Mouse (Mus musculus): ENCODE measurements around the gene Vps35l. TPM values are rescaled to one million over a fixed set of nuclear protein-coding genes. Genes with fewer than 3 reads are reported as not detected.
A peak's percentile ranks its signal among the peaks of the same experiment; 100 is the strongest.

The Vps35l gene
- 66.7 and 67.5 TPM in 2 replicates for polyA plus RNA-seq (2015; fragmentation: Nextera tagmentation; extraction: Ambion mirVana)

DNA sequence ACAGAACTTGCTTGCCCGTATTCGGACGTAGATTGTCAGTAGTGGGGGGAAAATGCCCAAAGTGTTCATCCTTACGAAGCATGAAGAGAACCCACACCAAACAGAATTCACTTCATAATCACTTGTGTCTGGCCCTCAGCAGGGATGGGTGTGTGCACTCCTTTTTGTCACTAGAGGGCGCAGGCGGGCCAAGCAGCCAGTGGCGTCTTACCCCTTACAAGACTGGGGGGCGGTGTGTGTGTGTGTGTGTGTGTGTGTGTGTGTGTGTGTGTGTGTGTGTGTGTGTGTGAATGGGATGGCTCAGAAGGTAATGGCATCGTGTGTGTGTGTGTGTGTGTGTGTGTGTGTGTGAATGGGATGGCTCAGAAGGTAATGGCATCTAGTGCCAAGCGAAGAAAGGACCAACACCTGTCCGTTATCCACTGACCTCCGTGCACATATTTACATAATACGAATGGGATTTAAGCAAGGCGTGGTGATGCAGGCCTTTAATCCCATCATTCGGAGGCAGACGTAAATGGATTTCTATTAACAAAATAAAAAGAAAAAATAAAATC lies at the start of gene Vps35l:
Vps35l (plus strand) TSS at position 252 of the 557 bp plus-strand sequence.
- Histone ChIP-seq H3K27me3 (0 out of 2 replicates have a peak, but pooled peaks cover 3% of the 10 kb centered on the region), H3K4me2 (replicated peaks) (peak within 1 kb of the TSS; percentile 84), H3K4me1 (peaks cover 9% of the 10 kb centered on the region), H3K9ac (peak within 1 kb of the TSS; percentile 71), H3K36me3 (peaks cover 20% of the 10 kb centered on the region), H3K9me3 (no peaks in the 10 kb centered on the region), H3K4me3 (peak within 1 kb of the TSS; percentile 74), H3K27ac (peak within 1 kb of the TSS; percentile 29; the same call in 1 of the 2 replicates)
- ATAC-seq (ENCODE audit: low FRiP score, low read depth): peak; percentile 84
- 1% methylated on average over 15 of the region's 16 CpGs for WGBS

DNA sequence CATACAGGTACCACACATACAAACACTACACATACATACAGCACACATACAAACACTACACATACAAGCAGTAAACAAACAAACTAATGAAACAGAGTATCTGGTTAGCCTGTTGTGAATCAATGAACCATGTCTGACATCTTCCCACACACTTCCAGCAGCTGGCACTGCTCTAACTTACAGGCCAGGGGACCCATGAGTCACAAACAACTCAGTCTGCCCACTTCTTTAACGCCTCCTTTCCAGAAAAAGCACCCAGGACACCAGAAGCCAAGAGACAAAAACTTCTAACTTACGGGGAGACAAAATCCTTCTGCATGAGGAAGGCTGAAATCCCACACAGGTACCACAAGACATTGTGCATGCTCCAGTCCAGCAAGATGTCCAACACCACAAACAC lies 48.7 kb upstream of the Vps35l start:
- ATAC-seq (ENCODE audit: low FRiP score, low read depth): no peak
- no peak overlapping the region for H3K9ac ChIP-seq
- H3K4me2 ChIP-seq (replicated peaks): no peak overlapping the region
- 95% methylated on average over 2 of the region's 2 CpGs for WGBS
- H3K4me3 ChIP-seq: no peak overlapping the region
- H3K27me3 ChIP-seq: no peaks in the 10 kb centered on the region
- no peaks in the 10 kb centered on the region for H3K9me3 ChIP-seq
- peaks cover 79% of the 10 kb centered on the region for H3K36me3 ChIP-seq
- H3K4me1 ChIP-seq: no peaks in the 10 kb centered on the region
- H3K27ac ChIP-seq: no peak overlapping the region

DNA sequence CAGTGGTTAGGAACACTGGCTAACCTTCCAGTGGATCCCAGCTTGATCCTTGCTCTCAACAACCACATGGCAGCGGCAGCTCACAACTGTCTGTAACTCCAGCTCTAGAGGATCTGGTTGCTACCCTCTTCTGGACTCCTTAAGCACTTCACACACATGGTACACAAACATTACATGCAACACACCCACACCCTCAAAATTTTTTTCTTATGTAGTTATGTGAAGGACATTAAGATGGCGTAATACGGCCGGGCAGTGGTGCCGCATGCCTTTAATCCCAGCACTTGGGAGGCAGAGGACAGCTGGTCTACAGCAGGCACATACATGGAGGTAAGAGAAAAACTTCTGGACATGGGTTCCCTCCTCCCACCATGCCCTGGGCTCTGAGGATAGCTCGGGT lies 43.9 kb upstream of the Vps35l start:
- Histone ChIP-seq H3K36me3 (peaks cover 68% of the 10 kb centered on the region), H3K4me2 (replicated peaks) (no peak overlapping the region), H3K4me3 (no peak overlapping the region), H3K9ac (no peak overlapping the region), H3K9me3 (no peaks in the 10 kb centered on the region), H3K27me3 (no peaks in the 10 kb centered on the region), H3K4me1 (no peaks in the 10 kb centered on the region), H3K27ac (no peak overlapping the region)
- WGBS: 93% methylated on average over 6 of the region's 6 CpGs
- no peak for ATAC-seq (ENCODE audit: low FRiP score, low read depth)

DNA sequence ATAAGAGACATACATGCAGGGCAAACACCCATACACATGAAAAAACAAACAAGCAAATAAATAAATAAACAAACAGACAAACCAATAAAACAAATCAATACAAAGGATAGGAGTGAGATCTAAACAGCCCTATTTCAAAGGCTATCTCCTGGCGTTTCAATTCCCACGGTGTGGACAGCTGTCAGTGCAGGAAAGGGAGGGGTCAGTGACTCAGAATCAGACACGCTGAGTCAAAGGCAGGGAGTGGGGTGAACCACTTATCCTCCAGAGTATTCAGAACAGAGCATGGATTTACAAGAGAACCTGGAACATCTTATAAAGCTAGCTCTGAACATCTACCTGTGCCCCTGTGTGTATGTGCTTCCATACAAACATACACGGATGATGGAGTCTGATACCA lies 42.9 kb upstream of the Vps35l start:
- WGBS: 84% methylated on average over 4 of the region's 4 CpGs
- Histone ChIP-seq H3K36me3 (peaks cover 59% of the 10 kb centered on the region), H3K4me2 (replicated peaks) (no peak overlapping the region), H3K27ac (no peak overlapping the region), H3K4me3 (no peak overlapping the region), H3K4me1 (no peaks in the 10 kb centered on the region), H3K27me3 (no peaks in the 10 kb centered on the region), H3K9ac (no peak overlapping the region), H3K9me3 (no peaks in the 10 kb centered on the region)
- no peak for ATAC-seq (ENCODE audit: low FRiP score, low read depth)

DNA sequence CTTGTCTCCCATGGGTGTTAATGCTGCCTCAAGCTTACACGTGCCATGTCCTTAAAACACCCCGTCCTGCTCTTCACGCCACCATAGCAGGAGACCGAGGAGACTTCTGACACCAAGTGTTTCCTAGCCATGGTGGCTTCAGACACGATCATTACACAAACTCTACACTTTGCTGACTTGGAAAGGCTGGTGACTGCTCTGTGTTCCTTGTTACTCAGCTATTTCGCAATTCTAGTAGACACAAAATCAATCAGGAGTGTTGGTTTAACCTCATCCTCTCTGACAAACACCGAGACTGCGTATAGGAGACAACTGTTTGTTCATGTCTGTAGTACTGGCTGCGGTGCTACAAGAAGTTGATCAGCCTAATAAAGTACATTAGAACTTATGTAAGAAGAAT lies 41.1 kb upstream of the Vps35l start:
- 94% methylated on average over 9 of the region's 9 CpGs for WGBS
- no peak for ATAC-seq (ENCODE audit: low FRiP score, low read depth)
- H3K4me2 ChIP-seq (replicated peaks): no peak overlapping the region
- no peaks in the 10 kb centered on the region for H3K27me3 ChIP-seq
- peaks cover 48% of the 10 kb centered on the region for H3K36me3 ChIP-seq
- H3K4me3 ChIP-seq: no peak overlapping the region
- H3K4me1 ChIP-seq: peaks cover 8% of the 10 kb centered on the region
- H3K9ac ChIP-seq: no peak overlapping the region
- H3K9me3 ChIP-seq: no peaks in the 10 kb centered on the region
- H3K27ac ChIP-seq: no peak overlapping the region

DNA sequence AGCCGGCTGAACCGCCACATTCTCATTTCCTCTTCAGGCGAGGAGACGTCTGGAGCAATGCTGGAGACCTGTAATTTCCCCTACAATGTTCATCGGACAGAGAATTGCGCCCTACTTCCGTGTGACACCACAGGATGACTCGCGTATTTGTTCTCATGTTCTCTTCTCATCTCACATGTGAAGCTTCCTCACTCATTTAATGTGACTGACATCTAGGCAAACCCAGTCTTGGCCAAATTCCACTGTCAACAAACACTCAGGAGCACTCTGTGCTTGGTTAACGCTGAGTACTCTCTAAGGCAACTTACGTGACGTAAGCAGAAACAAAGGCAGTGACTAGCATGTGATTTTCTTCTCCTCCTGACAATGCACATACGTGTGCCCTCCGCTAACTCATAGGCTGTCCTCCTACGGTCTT lies 36.9 kb upstream of the Vps35l start:
- Histone ChIP-seq H3K4me3 (no peak overlapping the region), H3K9ac (no peak overlapping the region), H3K4me1 (peaks cover 24% of the 10 kb centered on the region), H3K4me2 (replicated peaks) (no peak overlapping the region), H3K27me3 (no peaks in the 10 kb centered on the region), H3K36me3 (peaks cover 12% of the 10 kb centered on the region), H3K9me3 (no peaks in the 10 kb centered on the region), H3K27ac (no peak overlapping the region)
- WGBS: 91% methylated on average over 15 of the region's 15 CpGs
- no peak for ATAC-seq (ENCODE audit: low FRiP score, low read depth)

DNA sequence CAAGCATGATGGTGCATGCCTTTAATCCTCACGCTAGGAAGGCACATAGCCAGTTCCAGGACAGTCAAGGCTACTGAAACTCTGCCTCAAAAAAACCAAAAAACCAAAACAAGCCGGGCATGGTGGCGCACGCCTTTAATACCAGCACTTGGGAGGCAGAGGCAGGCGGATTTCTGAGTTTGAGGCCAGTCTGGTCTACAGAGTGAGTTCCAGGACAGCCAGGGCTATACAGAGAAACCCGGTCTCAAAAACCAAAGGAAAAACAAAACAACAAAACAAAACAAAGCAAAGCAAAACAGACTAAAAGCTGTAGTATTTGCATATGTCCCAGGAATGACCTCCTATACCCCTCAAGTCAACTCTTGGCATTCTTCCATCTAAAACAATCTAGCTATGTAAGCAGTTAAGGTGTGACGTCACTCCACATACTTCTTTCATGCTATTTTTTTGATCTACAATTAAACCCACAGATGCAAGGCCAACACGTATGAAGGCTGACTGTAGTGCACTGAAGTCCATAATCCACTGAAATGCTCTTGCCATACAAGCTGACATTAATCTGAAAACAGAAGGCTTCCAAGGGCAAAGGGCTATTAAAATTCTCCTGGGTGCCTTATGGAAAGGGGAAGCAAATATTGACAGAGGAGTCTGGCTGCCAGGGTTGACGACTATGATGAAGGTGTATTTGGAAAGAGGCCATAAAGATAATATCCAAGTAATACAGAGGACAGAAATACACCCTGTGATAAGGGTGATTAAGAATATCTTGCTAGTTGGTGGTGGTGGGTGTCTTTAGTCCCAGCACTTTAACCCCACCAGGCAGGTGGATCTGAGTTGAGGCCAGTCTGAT lies 35.8 kb upstream of the Vps35l start:
- H3K27me3 ChIP-seq: no peaks in the 10 kb centered on the region
- peaks cover 3% of the 10 kb centered on the region; the same call in 1 of the 2 replicates for H3K36me3 ChIP-seq
- peak overlapping the region; percentile 84 for H3K4me2 ChIP-seq (replicated peaks)
- peaks cover 24% of the 10 kb centered on the region for H3K4me1 ChIP-seq
- peak overlapping the region; percentile 85 for H3K4me3 ChIP-seq
- 77% methylated on average over 9 of the region's 9 CpGs for WGBS
- ATAC-seq (ENCODE audit: low FRiP score, low read depth): no peak
- H3K9me3 ChIP-seq: no peaks in the 10 kb centered on the region
- peak overlapping the region; percentile 92; the same call in 1 of the 2 replicates for H3K9ac ChIP-seq
- H3K27ac ChIP-seq: no peak overlapping the region

DNA sequence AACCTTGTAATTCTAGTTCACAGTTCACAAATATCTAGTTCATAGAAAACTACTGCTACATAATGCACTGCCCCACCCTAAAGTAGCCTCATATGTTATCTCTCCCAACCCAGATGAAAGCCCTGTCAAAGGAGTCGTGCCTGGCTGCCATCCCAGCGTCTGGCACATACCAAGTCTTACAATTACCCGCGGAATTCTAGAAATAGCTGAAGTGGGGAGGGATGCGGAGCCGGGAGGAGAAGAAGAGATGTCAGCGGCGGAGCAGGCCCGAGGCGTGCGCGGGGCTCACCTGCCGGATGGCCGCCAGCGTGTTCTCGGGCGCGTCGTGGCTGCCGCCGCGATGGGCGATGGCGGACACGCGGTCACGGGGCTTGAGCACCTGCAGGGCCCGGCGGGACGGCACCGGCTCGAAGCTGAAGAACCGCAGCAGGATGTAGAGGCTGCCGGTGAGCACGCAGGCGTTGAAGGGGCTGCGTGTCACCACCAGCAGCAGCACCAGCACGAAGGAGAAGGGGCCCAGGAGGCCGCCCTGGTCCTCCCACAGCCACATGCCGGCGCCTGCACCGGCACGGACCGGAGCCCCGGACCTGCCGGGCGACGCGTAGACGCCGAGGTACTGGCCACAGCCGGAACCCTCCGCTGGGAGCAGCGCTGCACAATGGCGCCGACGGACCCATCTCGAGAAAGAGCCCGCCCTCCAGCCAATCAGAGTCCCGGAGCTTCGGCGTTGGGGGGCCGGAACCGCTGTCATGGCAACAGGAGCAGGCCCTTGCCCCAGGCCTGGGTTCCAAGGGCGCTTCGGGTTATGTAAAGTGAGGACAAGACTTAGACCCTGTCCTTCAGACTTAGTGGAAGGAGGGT lies 34.7 kb upstream of the Vps35l start, which contains the start of gene Gde1:
Gde1 (minus strand) TSS at position 678 of the 861 bp plus-strand sequence.
- ATAC-seq (ENCODE audit: low FRiP score, low read depth): peak; percentile 96
- Histone ChIP-seq H3K4me1 (peaks cover 24% of the 10 kb centered on the region), H3K27ac (peak within 1 kb of the TSS; percentile 34; the same call in 1 of the 2 replicates)

DNA sequence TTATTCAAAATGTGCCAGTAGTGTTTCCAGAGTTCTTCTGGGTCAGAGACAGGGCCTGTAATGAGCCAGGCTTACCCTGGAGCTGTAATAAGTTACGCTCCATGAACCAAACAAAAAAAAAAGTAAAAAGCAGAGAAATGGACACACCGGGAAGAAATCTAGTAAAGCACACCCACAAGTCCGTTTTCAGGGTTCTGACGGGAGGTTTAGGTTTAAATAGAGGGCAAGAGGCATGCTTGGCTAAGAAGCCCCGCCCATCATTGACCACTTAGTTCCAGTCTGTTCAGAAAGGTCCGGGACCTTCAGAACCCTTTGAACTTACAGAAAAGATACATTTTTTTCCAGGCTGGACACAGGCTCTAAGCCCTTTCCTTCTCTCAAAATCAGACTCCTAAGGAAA lies 34.0 kb upstream of the Vps35l start:
- ATAC-seq (ENCODE audit: low FRiP score, low read depth): no peak
- Histone ChIP-seq H3K9me3 (no peaks in the 10 kb centered on the region), H3K4me3 (peak overlapping the region; percentile 85), H3K4me1 (peaks cover 24% of the 10 kb centered on the region), H3K4me2 (replicated peaks) (peak overlapping the region; percentile 84), H3K27ac (no peak overlapping the region), H3K27me3 (no peaks in the 10 kb centered on the region), H3K9ac (peak overlapping the region; percentile 92; the same call in 1 of the 2 replicates), H3K36me3 (peaks cover 2% of the 10 kb centered on the region; the same call in 1 of the 2 replicates)
- WGBS: 39% methylated on average over 6 of the region's 6 CpGs

More for the DNA sequence above, 34.7 kb upstream of the Vps35l start, which contains the start of gene Gde1:
- Histone ChIP-seq H3K9ac (peak within 1 kb of the TSS; percentile 92), H3K4me3 (peak within 1 kb of the TSS; percentile 85), H3K9me3 (no peaks in the 10 kb centered on the region), H3K27me3 (no peaks in the 10 kb centered on the region), H3K36me3 (peaks cover 3% of the 10 kb centered on the region; the same call in 1 of the 2 replicates), H3K4me2 (replicated peaks) (peak within 1 kb of the TSS; percentile 84)
- under 1% methylated on average over 66 of the region's 66 CpGs for WGBS

DNA sequence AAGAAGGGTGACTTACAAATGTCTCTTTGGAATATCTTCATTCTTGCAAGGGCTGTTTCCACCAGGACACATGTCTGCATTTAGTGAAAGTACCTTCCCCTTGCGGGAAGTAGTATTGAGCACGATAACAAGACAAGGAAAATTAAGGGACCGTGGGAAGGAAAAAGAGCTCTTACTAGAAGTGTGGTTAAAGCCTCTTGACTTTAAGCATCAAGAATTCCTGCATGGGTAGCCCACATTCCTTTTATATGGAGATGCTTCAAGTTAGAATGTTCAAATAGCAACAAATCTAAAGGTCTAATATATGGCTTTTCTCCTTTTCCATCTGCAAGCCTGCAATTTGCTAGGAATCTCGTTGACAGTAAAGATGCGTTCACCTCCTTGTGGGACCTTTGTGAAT lies 33.5 kb upstream of the Vps35l start:
- no peak for ATAC-seq (ENCODE audit: low FRiP score, low read depth)
- H3K4me3 ChIP-seq: no peak overlapping the region
- no peaks in the 10 kb centered on the region for H3K9me3 ChIP-seq
- H3K27ac ChIP-seq: no peak overlapping the region
- 88% methylated on average over 5 of the region's 5 CpGs for WGBS
- H3K27me3 ChIP-seq: no peaks in the 10 kb centered on the region
- no peaks in the 10 kb centered on the region; the same call in 1 of the 2 replicates for H3K36me3 ChIP-seq
- H3K4me1 ChIP-seq: peaks cover 24% of the 10 kb centered on the region
- no peak overlapping the region for H3K4me2 ChIP-seq (replicated peaks)
- H3K9ac ChIP-seq: no peak overlapping the region

DNA sequence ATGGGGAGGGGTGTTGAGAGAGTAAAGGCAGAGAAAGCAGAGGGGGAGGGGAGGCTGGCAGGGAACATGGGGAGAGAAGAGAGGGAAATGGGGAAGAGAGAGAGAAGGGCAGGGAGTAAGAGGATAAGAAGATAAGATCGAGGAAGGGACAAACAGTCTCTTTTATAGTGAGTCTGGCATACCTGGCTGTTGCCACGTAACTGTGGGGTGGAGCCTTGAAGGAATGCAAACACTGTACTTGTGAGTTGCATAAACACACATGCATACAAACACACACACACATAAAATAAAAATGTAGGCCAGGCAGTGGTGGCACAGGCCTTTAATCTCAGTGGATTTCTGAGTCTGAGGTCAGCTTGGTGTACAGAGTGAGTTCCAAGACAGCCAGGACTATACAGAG lies 32.8 kb upstream of the Vps35l start:
- Histone ChIP-seq H3K4me2 (replicated peaks) (no peak overlapping the region), H3K36me3 (no peaks in the 10 kb centered on the region; the same call in 1 of the 2 replicates), H3K9me3 (no peaks in the 10 kb centered on the region), H3K4me3 (no peak overlapping the region), H3K27ac (no peak overlapping the region), H3K4me1 (peaks cover 24% of the 10 kb centered on the region), H3K9ac (no peak overlapping the region), H3K27me3 (no peaks in the 10 kb centered on the region)
- ATAC-seq (ENCODE audit: low FRiP score, low read depth): no peak
- WGBS: 74% methylated on average over 2 of the region's 2 CpGs
